Mouse (Mus musculus) megakaryocyte, embryonic 14.5 days (primary cell): ENCODE measurements at regions not wholly inside any gene's neighbourhood (a gene's known extent, or its start where the extent isn't known, plus 50 kb on each side); places are given as distances from the start of the nearest gene placed in this dataset.

Experiments used
- H3K27me3 ChIP-seq: replicated peaks from 2 replicates; pipeline ENCODE3; 2012; ENCODE audit warnings: inconsistent platforms
- H3K36me3 ChIP-seq: replicated peaks from 2 replicates; pipeline ENCODE3; 2012; ENCODE audit warnings: low read length, inconsistent platforms, mixed read lengths
- H3K4me1 ChIP-seq: 2 replicates; pipeline ENCODE4 v1.6.1; 2012; ENCODE audit warnings: inconsistent platforms
- H3K4me3 ChIP-seq: replicated peaks from 2 replicates; pipeline ENCODE3; 2012; ENCODE audit warnings: moderate library complexity, mild to moderate bottlenecking, inconsistent platforms
- H3K9me3 ChIP-seq: 2 replicates; pipeline ENCODE4 v1.6.1; 2012; ENCODE audit warnings: inconsistent platforms
- FLI1 ChIP-seq: IDR thresholded peaks from 2 replicates; pipeline ENCODE4 v1.6.1; 2012; ENCODE audit warnings: low read length, inconsistent platforms, mixed read lengths
- GATA1 ChIP-seq: IDR thresholded peaks from 3 replicates; pipeline ENCODE4 v1.6.1; 2012; ENCODE audit warnings: mixed read lengths, low read length, inconsistent platforms, borderline replicate concordance

DNA sequence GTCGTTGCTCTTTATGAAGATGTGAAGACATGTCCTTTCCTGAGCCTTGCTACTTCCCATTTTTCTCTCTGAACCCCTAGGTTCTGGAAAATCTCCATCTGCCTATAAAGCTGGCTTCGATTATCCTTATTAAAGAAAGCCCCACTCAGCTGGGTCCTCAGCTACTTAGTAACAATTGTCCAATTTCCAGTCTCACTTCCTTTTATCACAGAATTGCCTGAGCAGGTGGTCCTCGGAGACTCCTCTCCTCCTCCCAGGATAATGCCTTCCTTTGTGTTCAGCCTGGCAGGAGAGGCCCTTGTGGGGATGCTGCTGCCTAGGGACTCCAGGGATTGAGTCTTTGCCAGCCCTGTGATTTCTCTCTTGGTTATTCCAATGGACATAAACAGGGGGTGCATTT lies 385.5 kb downstream of the Insc start:
- Histone ChIP-seq H3K9me3 (no peaks in the 10 kb centered on the region), H3K36me3 (no peaks in the 10 kb centered on the region), H3K27me3 (peaks cover 33% of the 10 kb centered on the region), H3K4me3 (no peak overlapping the region), H3K4me1 (peaks cover 8% of the 10 kb centered on the region)
- TF ChIP-seq GATA1, result no peak
- TF ChIP-seq FLI1, result no peak

DNA sequence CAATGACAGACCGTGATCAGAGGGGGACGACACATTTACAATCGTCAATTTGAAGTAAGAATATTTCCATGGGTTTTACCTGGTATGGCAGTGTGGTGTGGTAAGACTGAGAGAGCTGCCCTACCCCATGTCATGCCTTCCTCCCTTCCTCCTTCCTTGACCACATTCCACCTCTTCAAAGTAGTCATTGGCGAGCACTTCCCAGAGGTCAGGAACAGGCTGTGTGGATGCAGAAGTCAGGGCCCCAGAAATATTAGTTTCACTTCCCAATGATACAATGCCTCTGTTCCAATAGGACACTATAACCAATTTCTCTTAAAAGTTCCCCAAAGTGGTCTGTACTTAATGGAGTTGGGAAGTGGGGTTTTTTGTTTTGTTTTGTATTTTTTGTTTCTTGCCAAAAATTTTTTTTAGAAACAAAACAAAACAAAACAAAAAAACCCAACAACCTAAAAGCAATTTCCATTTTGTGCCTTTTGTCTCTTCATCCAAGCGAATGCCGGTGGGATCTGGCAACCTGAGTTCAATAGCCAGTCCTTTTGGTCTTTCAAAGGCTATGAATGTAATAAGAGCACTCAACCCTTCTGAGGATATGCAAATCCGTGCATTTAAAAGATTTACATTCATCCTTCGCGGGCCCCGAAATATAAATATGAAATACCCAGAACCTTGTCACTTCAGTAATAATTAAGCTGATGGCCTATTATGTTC lies 387.9 kb downstream of the Insc start:
- TF ChIP-seq GATA1, result no peak
- TF ChIP-seq FLI1, result no peak
- no peak overlapping the region for H3K4me3 ChIP-seq
- H3K9me3 ChIP-seq, result no peaks in the 10 kb centered on the region
- peaks cover 43% of the 10 kb centered on the region for H3K27me3 ChIP-seq
- H3K4me1 ChIP-seq, result peaks cover 8% of the 10 kb centered on the region
- no peaks in the 10 kb centered on the region for H3K36me3 ChIP-seq

DNA sequence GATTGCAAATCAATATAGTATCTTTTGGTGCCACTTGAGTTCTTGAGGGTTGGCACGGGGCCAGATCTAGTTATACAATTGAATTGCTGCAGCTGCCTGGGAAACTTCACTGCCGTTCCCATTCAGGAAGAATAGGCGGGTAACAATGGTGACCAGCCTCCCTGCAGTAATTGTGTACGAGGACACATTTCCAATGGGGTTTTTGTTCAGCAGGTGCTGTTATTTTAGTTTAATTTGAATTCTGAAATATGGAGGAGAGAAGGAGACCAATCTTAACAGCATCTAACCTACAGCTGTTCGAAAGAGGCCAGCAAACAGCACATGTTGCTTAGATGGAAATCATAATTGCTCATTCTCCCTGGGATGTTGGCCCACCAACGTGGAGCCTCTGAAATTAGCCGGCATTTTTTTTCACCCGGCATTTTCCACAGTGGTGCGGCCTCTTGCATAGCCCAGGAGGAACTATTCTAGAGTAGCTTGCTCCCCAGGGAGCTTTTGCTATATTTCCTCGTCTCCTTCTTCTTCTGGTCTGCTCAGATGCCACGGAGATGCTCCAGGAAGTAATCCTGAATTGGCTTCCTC lies 388.6 kb downstream of the Insc start:
- Histone ChIP-seq H3K27me3 (peaks cover 45% of the 10 kb centered on the region), H3K4me3 (no peak overlapping the region), H3K36me3 (no peaks in the 10 kb centered on the region), H3K9me3 (no peaks in the 10 kb centered on the region), H3K4me1 (peaks cover 4% of the 10 kb centered on the region)
- TF ChIP-seq FLI1 (no peak), GATA1 (no peak)

DNA sequence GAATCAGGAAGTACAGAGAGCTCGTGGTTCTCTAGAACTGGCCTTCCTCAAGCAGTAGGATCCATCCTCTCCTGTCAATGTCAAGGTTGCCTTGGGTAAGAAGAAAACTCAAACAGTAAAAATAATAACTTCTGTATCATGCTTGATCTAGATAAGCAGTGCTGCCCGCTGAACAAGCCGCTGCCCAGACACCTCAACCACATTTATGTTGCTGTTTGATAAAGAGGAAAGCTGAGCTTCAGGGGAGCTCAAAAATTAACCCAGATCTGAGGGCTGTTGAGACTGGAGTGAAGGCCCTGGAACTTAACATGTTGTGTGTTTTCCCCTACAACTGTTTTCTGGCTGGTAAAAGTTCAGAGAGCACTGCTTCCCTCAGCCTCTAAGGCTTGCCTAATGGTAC lies 389.1 kb downstream of the Insc start:
- H3K36me3 ChIP-seq, result no peaks in the 10 kb centered on the region
- H3K9me3 ChIP-seq, result no peaks in the 10 kb centered on the region
- H3K27me3 ChIP-seq, result peaks cover 45% of the 10 kb centered on the region
- peaks cover 2% of the 10 kb centered on the region; the same call in 1 of the 2 replicates for H3K4me1 ChIP-seq
- no peak overlapping the region for H3K4me3 ChIP-seq
- no peak for TF ChIP-seq FLI1
- no peak for TF ChIP-seq GATA1

DNA sequence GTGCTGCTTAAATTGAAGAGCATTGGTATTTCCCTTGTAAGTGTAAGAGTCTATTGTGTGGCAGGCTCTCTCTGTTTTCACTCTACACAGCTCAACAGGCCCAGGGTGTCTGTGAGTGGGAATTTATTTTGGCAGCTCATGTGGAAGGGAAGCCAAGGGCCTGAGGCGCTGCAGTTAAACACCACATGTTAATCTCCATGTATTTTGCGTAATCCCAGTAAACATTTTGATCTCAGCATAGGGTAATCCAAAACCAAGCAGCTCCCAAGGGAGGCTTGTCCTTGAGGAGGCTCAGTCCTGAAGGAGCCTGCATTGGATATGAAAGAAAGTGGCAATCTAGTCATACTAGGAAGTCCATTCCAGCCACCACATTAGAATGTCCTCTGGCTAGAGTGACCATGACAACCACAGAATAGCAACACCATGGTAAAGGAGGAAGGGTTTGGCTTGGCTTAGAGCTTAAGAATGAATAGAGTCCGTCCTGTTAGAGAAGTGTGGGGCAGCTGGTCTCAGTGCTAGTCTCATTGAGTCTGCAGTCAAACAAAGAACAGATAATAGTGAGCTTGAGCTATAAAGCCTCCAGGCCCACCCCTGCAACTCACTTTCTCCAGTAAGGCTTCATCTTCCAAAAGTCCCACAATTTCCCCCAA lies 391.6 kb downstream of the Insc start:
- peaks cover 36% of the 10 kb centered on the region for H3K27me3 ChIP-seq
- TF ChIP-seq GATA1 (no peak), FLI1 (no peak)
- peaks cover 3% of the 10 kb centered on the region; the same call in 1 of the 2 replicates for H3K4me1 ChIP-seq
- 0 out of 2 replicates have a peak, but pooled peaks cover 4% of the 10 kb centered on the region for H3K9me3 ChIP-seq
- H3K4me3 ChIP-seq, result no peak overlapping the region
- no peaks in the 10 kb centered on the region for H3K36me3 ChIP-seq

DNA sequence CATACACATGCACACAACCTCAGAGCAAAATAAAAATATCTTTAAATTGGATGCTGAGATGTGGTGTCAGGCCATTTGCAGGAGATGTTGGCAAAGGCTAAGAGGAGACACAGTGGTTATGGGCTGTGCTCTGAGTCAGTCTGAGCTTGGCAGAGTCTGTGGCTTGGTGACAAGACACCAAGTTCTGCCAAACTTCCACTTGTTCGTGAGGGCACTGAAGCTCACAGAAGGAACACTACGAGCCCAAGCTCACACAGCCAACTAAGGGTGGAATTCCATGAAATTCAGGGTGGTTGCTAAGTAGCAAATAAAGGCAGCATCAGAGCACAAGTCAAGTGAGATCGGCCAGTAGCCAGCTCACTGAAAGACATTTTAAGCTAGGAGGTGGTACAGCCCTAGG lies 396.8 kb downstream of the Insc start:
- no peaks in the 10 kb centered on the region for H3K36me3 ChIP-seq
- peaks cover 8% of the 10 kb centered on the region for H3K9me3 ChIP-seq
- TF ChIP-seq GATA1 (no peak), FLI1 (no peak)
- peaks cover 3% of the 10 kb centered on the region; the same call in 1 of the 2 replicates for H3K4me1 ChIP-seq
- H3K27me3 ChIP-seq, result peaks cover 50% of the 10 kb centered on the region
- H3K4me3 ChIP-seq, result no peak overlapping the region

DNA sequence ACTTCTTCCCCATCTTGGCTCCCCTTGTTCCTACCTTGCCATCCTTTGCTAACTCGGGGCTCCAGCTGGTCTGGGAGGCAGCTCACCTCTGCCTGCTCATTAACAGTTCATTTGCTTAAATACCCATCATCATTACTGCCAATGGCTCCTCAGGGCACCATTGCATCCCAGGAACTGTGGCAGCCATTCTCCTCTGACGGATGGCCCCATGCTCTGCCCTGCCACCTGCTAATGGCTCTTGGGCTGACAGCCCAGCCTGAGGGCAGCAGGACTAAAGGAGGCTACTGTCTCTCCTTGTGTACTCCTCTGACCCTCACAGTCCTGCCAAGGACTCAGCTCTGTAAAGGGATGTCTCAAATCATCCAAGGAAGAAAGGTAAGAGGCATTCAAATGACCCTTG lies 398.7 kb downstream of the Insc start:
- Histone ChIP-seq H3K27me3 (peaks cover 41% of the 10 kb centered on the region), H3K36me3 (no peaks in the 10 kb centered on the region), H3K4me1 (peaks cover 11% of the 10 kb centered on the region), H3K4me3 (no peak overlapping the region), H3K9me3 (peaks cover 8% of the 10 kb centered on the region)
- TF ChIP-seq GATA1 (no peak), FLI1 (no peak)

DNA sequence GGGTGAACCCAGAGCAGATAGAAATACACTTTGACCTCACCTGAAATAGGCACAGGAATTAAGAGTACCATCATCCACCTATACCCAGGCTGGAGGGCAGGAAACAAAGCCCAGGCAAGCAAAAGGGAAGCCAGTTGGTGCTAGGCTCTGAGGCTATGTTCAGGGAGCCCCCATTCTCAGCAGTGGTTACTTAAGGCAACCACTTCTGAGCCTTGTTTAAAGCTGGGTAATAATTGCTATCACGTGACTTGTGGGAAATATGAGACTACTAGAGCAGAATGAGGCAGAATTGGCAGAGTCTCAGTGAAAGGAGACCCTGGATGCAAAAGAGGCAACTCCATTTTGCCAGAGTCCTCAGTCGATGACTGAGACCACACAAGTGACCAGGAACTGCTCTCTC lies 401.5 kb downstream of the Insc start:
- H3K36me3 ChIP-seq, result no peaks in the 10 kb centered on the region
- H3K4me1 ChIP-seq, result peaks cover 11% of the 10 kb centered on the region
- TF ChIP-seq FLI1 (no peak), GATA1 (no peak)
- peaks cover 4% of the 10 kb centered on the region for H3K9me3 ChIP-seq
- H3K4me3 ChIP-seq, result no peak overlapping the region
- H3K27me3 ChIP-seq, result peaks cover 34% of the 10 kb centered on the region

DNA sequence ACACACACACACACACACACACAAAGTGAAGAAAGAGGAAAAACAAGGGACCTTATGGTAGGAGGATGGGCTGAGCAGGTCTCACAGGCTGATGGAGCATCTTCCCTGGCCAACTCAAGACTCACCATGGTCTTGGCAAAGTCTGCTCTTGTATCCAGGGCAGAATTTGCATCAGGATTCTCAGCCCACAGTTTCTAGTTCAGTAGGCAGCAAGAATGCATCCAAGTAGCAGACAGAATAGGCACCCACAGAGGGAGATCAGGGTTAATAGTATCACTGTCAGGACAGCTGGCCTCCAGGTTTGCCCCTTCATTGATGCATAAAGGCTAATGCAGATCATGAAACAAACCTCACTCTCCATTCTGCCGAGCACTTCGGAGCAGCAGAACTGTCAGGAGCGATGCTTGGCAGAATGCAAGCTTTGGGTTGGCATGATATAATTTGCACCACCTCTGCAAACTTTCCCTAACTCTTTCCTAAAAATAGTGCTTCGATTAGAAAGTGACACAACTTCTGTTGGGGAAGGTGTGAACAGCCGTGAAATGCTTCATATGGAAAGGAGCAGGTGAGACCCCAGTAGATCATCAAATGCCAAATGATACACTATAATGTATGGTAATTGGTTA lies 404.0 kb downstream of the Insc start:
- peaks cover 6% of the 10 kb centered on the region for H3K9me3 ChIP-seq
- H3K4me3 ChIP-seq, result no peak overlapping the region
- H3K36me3 ChIP-seq, result no peaks in the 10 kb centered on the region
- H3K4me1 ChIP-seq, result peaks cover 11% of the 10 kb centered on the region
- TF ChIP-seq FLI1 (no peak), GATA1 (no peak)
- H3K27me3 ChIP-seq, result peaks cover 22% of the 10 kb centered on the region

DNA sequence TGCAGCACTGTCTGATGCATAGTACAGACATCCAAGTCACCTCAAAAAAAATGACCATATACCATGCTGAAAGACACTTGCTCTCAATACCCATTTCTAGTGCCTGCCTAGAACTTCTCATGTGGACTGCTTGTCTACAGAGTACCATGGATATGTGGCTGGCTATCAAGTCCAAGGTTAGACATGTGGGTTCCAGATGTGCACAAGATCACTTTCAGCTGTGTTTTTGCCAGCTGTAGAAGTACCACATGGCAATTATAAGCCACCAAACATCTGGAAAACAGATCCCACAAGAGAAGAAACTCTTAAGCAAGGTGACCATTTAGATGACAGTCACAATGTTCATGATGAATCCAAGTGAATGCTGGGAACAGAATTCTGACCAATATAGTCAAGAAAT lies 409.8 kb downstream of the Insc start:
- TF ChIP-seq GATA1, result no peak
- TF ChIP-seq FLI1, result no peak
- peaks cover 6% of the 10 kb centered on the region for H3K9me3 ChIP-seq

More for the DNA sequence above, 409.8 kb downstream of the Insc start:
- H3K36me3 ChIP-seq, result no peaks in the 10 kb centered on the region
- no peak overlapping the region for H3K4me3 ChIP-seq
- H3K4me1 ChIP-seq, result no peaks in the 10 kb centered on the region
- peaks cover 6% of the 10 kb centered on the region for H3K27me3 ChIP-seq
